Mouse (Mus musculus) brain, embryonic 14.5 days (tissue): ENCODE results near the gene Sort1.

ENCODE experiments used
- CTCF ChIP-seq: fragments of 200-500 bp; IDR thresholded peaks from 2 replicates; pipeline ENCODE4 v1.5.1; 2012; ENCODE audit warnings: inconsistent platforms, mild to moderate bottlenecking, moderate library complexity, borderline replicate concordance; ENCODE audit not compliant: insufficient read depth, insufficient read length; ENCODE audit errors: extremely low read depth
- POLR2A ChIP-seq: fragments of 200-500 bp; IDR thresholded peaks from 2 replicates; pipeline ENCODE4 v1.6.1; 2012; ENCODE audit warnings: mild to moderate bottlenecking, inconsistent platforms, borderline replicate concordance; ENCODE audit not compliant: poor library complexity, insufficient read depth, insufficient read length, severe bottlenecking; ENCODE audit errors: extremely low read depth

- no peak for TF ChIP-seq CTCF
- TF ChIP-seq POLR2A: no peak
Observed at GRCm38 (mm10) chr3:108321671-108322070, 37.8 kb downstream of the Sort1 start.
